Comparison of ENCODE assay signal across 8 mouse cellular contexts in the genomic region with DNA sequence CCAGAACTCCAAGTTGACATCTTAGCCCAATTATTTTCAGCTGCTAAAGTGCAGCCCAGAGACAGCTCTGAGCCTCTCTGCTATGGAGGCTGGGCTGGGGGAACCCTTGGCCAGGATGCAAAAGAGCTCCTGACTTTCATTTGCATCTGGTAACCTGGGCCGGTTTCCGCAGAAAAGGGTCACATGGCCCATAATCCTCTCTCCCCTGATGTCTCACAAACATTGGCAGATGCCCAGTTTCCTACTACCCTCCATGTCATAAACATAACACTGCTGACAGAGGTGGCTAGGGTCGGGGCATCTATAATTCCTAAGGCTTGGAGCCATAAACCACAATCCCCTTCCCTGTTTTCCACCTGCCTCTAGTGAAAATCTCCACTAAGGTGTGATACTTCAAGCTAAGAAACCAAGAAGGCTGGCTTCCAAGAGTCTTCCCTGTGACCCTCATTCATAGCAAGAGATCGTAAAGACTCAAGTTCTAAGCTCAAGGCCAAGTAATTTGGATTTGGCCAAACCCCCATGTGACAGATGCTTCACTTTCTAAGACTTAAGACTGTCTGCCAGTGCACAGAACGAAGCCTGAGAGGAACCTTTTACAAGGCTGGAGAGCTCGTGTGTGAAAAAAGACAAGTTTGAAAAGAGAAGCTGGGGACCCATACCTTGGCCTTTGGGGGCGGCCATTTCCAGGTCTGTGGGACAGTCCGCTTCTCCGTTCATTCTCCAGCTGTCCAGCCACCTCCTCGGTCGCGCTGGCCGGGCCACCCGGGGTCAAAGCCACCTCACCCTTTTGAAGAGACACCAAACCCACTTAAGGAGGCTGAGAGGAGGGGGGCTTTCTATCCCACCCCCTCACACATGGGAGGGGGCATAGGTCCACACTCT. TPM values are rescaled to one million over a fixed set of nuclear protein-coding genes. Genes with fewer than 3 reads are reported as not detected.
DNase-seq lines count a peak whose midpoint lies in the region; ATAC-seq and TF ChIP-seq lines count a peak whose summit lies in the region.

No protein-coding gene starts in this region.

- peak; percentile 47 for DNase-seq in embryo, embryonic 10.5 days (ENCODE audit: low spot score)
- no peak for DNase-seq in embryo, embryonic 10 days (ENCODE audit: low spot score)
- peak; percentile 25 for DNase-seq in right cerebral cortex, adult 18-20 months
- no peak for DNase-seq in right cerebral cortex, postnatal 36 days (ENCODE audit: low spot score in 2 of 2)
- no peak for DNase-seq in liver, embryonic 13.5 days
- peak; percentile 37 for DNase-seq in stomach, postnatal 0 days (ENCODE audit: low spot score)
- no peak for DNase-seq in layer of hippocampus, adult 8-10 months (ENCODE audit: low spot score in 2 of 2)

- peak overlapping the region; percentile 74 for H3K4me2 ChIP-seq in forebrain, embryonic 13.5 days
- peak overlapping the region; percentile 99 for H3K4me2 ChIP-seq in liver, embryonic 13.5 days
- H3K4me2 ChIP-seq in stomach, postnatal 0 days (replicated peaks; ENCODE audit: low read depth) = peak overlapping the region; percentile 88

- ATAC-seq in forebrain, embryonic 13.5 days = no peak
- ATAC-seq in liver, embryonic 13.5 days (ENCODE audit: low read depth) = no peak
- no peak for ATAC-seq in stomach, postnatal 0 days (ENCODE audit: low FRiP score, low TSS enrichment)

- peaks cover 44% of the 10 kb centered on the region for H3K36me3 ChIP-seq in forebrain, embryonic 13.5 days (ENCODE audit: poor library complexity, severe bottlenecking)
- H3K36me3 ChIP-seq in liver, embryonic 13.5 days = peaks cover 50% of the 10 kb centered on the region
- peaks cover 9% of the 10 kb centered on the region for H3K36me3 ChIP-seq in stomach, postnatal 0 days (ENCODE audit: control insufficient read depth, insufficient read depth, low read length)

- no peak for TF ChIP-seq EP300 in stomach, postnatal 0 days (optimal IDR thresholded peaks at IDR 0.05)

- WGBS in forebrain, embryonic 13.5 days = 9% methylated on average over 14 of the region's 14 CpGs
- WGBS in liver, embryonic 13.5 days (ENCODE audit: insufficient replicate concordance) = 10% methylated on average over 14 of the region's 14 CpGs
- WGBS in stomach, postnatal 0 days = 15% methylated on average over 14 of the region's 14 CpGs

- peak overlapping the region; percentile 99 for H3K27ac ChIP-seq in forebrain, embryonic 13.5 days
- H3K27ac ChIP-seq in liver, embryonic 13.5 days = peak overlapping the region; percentile 88
- peak overlapping the region; percentile 99 for H3K27ac ChIP-seq in stomach, postnatal 0 days (replicated peaks)

- H3K4me3 ChIP-seq in forebrain, embryonic 13.5 days = peak overlapping the region; percentile 98
- peak overlapping the region; percentile 99 for H3K4me3 ChIP-seq in liver, embryonic 13.5 days (replicated peaks)
- peak overlapping the region; percentile 94 for H3K4me3 ChIP-seq in stomach, postnatal 0 days (ENCODE audit: low read depth, low read length)

- H3K4me1 ChIP-seq in forebrain, embryonic 13.5 days = peaks cover 25% of the 10 kb centered on the region
- H3K4me1 ChIP-seq in liver, embryonic 13.5 days (replicated peaks) = peaks cover 70% of the 10 kb centered on the region
- peaks cover 7% of the 10 kb centered on the region for H3K4me1 ChIP-seq in stomach, postnatal 0 days (replicated peaks; ENCODE audit: control insufficient read depth, insufficient read depth)

- no peak for TF ChIP-seq CTCF in stomach, postnatal 0 days (IDR thresholded peaks at IDR 0.05; ENCODE audit: low read depth)

- H3K9ac ChIP-seq in forebrain, embryonic 13.5 days = peak overlapping the region; percentile 100
- H3K9ac ChIP-seq in liver, embryonic 13.5 days = peak overlapping the region; percentile 100
- peak overlapping the region; percentile 99 for H3K9ac ChIP-seq in stomach, postnatal 0 days (ENCODE audit: low read length)

- no peaks in the 10 kb centered on the region for H3K27me3 ChIP-seq in forebrain, embryonic 13.5 days
- no peaks in the 10 kb centered on the region for H3K27me3 ChIP-seq in liver, embryonic 13.5 days
- no peaks in the 10 kb centered on the region for H3K27me3 ChIP-seq in stomach, postnatal 0 days (ENCODE audit: control insufficient read depth, insufficient read depth, low read length)

- H3K9me3 ChIP-seq in forebrain, embryonic 13.5 days (replicated peaks) = no peaks in the 10 kb centered on the region
- H3K9me3 ChIP-seq in liver, embryonic 13.5 days (replicated peaks) = no peaks in the 10 kb centered on the region
- no peaks in the 10 kb centered on the region for H3K9me3 ChIP-seq in stomach, postnatal 0 days (ENCODE audit: control insufficient read depth, low read length)

RNA-seq across cellular contexts. Expression of a gene that starts 3.6 kb away (rescaled TPM):
- polyA plus RNA-seq in forebrain, embryonic 13.5 days (2015; fragmentation: Nextera tagmentation; extraction: Ambion mirVana) = 96.1 and 98.8 TPM in 2 replicates
- polyA plus RNA-seq in liver, embryonic 13.5 days (2015; fragmentation: Nextera tagmentation; extraction: Ambion mirVana) = 70.0 and 81.5 TPM in 2 replicates
- polyA plus RNA-seq in stomach, postnatal 0 days (2015; fragmentation: Nextera tagmentation; extraction: Ambion mirVana) = 46.6 and 46.7 TPM in 2 replicates
- total RNA-seq in layer of hippocampus, adult 8-10 months (2022) = 100 to 1,000 TPM; 106 to 122 (median 120) TPM

RNA-seq across cellular contexts. Expression of a gene that starts 19.5 kb away (rescaled TPM):
- polyA plus RNA-seq in forebrain, embryonic 13.5 days (2015; fragmentation: Nextera tagmentation; extraction: Ambion mirVana) = 21.8 and 22.7 TPM in 2 replicates
- polyA plus RNA-seq in liver, embryonic 13.5 days (2015; fragmentation: Nextera tagmentation; extraction: Ambion mirVana) = 4.6 and 4.9 TPM in 2 replicates
- 6.9 and 7.3 TPM in 2 replicates for polyA plus RNA-seq in stomach, postnatal 0 days (2015; fragmentation: Nextera tagmentation; extraction: Ambion mirVana)
- 100 to 1,000 TPM; 153 to 169 (median 157) TPM for total RNA-seq in layer of hippocampus, adult 8-10 months (2022)

RNA-seq across cellular contexts. Expression of a gene that starts 31.2 kb away (rescaled TPM):
- 63.2 and 69.6 TPM in 2 replicates for polyA plus RNA-seq in forebrain, embryonic 13.5 days (2015; fragmentation: Nextera tagmentation; extraction: Ambion mirVana)
- polyA plus RNA-seq in liver, embryonic 13.5 days (2015; fragmentation: Nextera tagmentation; extraction: Ambion mirVana) = 22.8 and 24.9 TPM in 2 replicates
- polyA plus RNA-seq in stomach, postnatal 0 days (2015; fragmentation: Nextera tagmentation; extraction: Ambion mirVana) = 30.3 and 31.3 TPM in 2 replicates
- 10 to 100 TPM; 61.4 to 72.0 (median 67.7) TPM for total RNA-seq in layer of hippocampus, adult 8-10 months (2022)

RNA-seq across cellular contexts. Expression of a gene that starts 47.4 kb away (rescaled TPM):
- not detected in 2 replicates for polyA plus RNA-seq in forebrain, embryonic 13.5 days (2015; fragmentation: Nextera tagmentation; extraction: Ambion mirVana)
- polyA plus RNA-seq in liver, embryonic 13.5 days (2015; fragmentation: Nextera tagmentation; extraction: Ambion mirVana) = 0.06 and 0.08 TPM in 2 replicates
- polyA plus RNA-seq in stomach, postnatal 0 days (2015; fragmentation: Nextera tagmentation; extraction: Ambion mirVana) = 0.04 TPM in 1 of 2 replicates, not detected in the other
- total RNA-seq in layer of hippocampus, adult 8-10 months (2022) = 1 to 10 TPM; 2.1 to 2.4 (median 2.2) TPM

RNA-seq across cellular contexts. Expression of a gene that starts 50.1 kb away (rescaled TPM):
- 2.6 and 6.5 TPM in 2 replicates for polyA plus RNA-seq in forebrain, embryonic 13.5 days (2015; fragmentation: Nextera tagmentation; extraction: Ambion mirVana)
- polyA plus RNA-seq in liver, embryonic 13.5 days (2015; fragmentation: Nextera tagmentation; extraction: Ambion mirVana) = 734 and 914 TPM in 2 replicates
- polyA plus RNA-seq in stomach, postnatal 0 days (2015; fragmentation: Nextera tagmentation; extraction: Ambion mirVana) = 0.72 and 1.1 TPM in 2 replicates
- under 1 TPM in 2 of 4 experiments, not detected in 2; 0.10 to 0.11 TPM for total RNA-seq in layer of hippocampus, adult 8-10 months (2022)

Comparison
In these comparisons a context has a peak if more than half of its experiments do, and no peak if none do; other contexts are left out.
1. DNase-seq: peak in embryo, embryonic 10.5 days (single experiment), right cerebral cortex, adult 18-20 months (single experiment) and stomach, postnatal 0 days (single experiment); none in embryo, embryonic 10 days (single experiment), right cerebral cortex, postnatal 36 days (0 of 2), liver, embryonic 13.5 days (single experiment) and layer of hippocampus, adult 8-10 months (0 of 2).
2. Peak in every context shown above with its lines, with median percentiles within 50 percentile points of each other: H3K27ac ChIP-seq, H3K4me2 ChIP-seq, H3K4me3 ChIP-seq and H3K9ac ChIP-seq.